Mouse (Mus musculus): ENCODE measurements around the gene Ndrg2.

Ndrg2 gene

GRCm38 (mm10) chr14:51913062-51913959, 647 bp downstream of the Ndrg2 start:
- peak; percentile 83 for DNase-seq (ENCODE audit: low spot score)

- DNase-seq (ENCODE audit: low spot score): no peak
Measured at GRCm38 (mm10) chr14:51912391-51913061, 1.4 kb downstream of the Ndrg2 start.

- no peak for DNase-seq (ENCODE audit: low spot score)
Measured at GRCm38 (mm10) chr14:51911301-51911700, 2.7 kb downstream of the Ndrg2 start.

- no peak for DNase-seq (ENCODE audit: low spot score)
Measured at GRCm38 (mm10) chr14:51906102-51906501, 7.9 kb downstream of the Ndrg2 start.

GRCm38 (mm10) chr14:51904706-51905105, 9.3 kb downstream of the Ndrg2 start:
- DNase-seq (ENCODE audit: low spot score): no peak

- no peak for DNase-seq (ENCODE audit: low spot score)
Measured at GRCm38 (mm10) chr14:51903782-51904181, 10.2 kb downstream of the Ndrg2 start.

GRCm38 (mm10) chr14:51902806-51903710, 10.9 kb downstream of the Ndrg2 start:
- DNase-seq (ENCODE audit: low spot score): peak; percentile 95

GRCm38 (mm10) chr14:51899351-51899750, 14.6 kb downstream of the Ndrg2 start:
- DNase-seq (ENCODE audit: low spot score): no peak

- DNase-seq (ENCODE audit: low spot score): no peak
Measured at GRCm38 (mm10) chr14:51896539-51897170, 17.3 kb downstream of the Ndrg2 start.

GRCm38 (mm10) chr14:51896019-51896418, 17.9 kb downstream of the Ndrg2 start:
- no peak for DNase-seq (ENCODE audit: low spot score)

GRCm38 (mm10) chr14:51895071-51895470, 18.9 kb downstream of the Ndrg2 start:
- no peak for DNase-seq (ENCODE audit: low spot score)

- no peak for DNase-seq (ENCODE audit: low spot score)
Measured at GRCm38 (mm10) chr14:51893809-51894208, 20.1 kb downstream of the Ndrg2 start.

- no peak for DNase-seq (ENCODE audit: low spot score)
Measured at GRCm38 (mm10) chr14:51893094-51893794, 20.7 kb downstream of the Ndrg2 start.

GRCm38 (mm10) chr14:51892191-51892939, 21.6 kb downstream of the Ndrg2 start, which contains the start of gene Slc39a2:
TSS of gene Slc39a2 (plus strand) at chr14:51892889.
- no peak for DNase-seq (ENCODE audit: low spot score)

GRCm38 (mm10) chr14:51889833-51890232, 24.1 kb downstream of the Ndrg2 start:
- no peak for DNase-seq (ENCODE audit: low spot score)

- DNase-seq (ENCODE audit: low spot score): no peak
Measured at GRCm38 (mm10) chr14:51886051-51886450, 27.9 kb downstream of the Ndrg2 start.

GRCm38 (mm10) chr14:51884598-51885331, 29.2 kb downstream of the Ndrg2 start, which contains the start of gene Mettl17:
TSS of gene Mettl17 (plus strand) at chr14:51884842.
- DNase-seq (ENCODE audit: low spot score): peak; percentile 98

- DNase-seq (ENCODE audit: low spot score): no peak
Measured at GRCm38 (mm10) chr14:51884031-51884544, 29.9 kb downstream of the Ndrg2 start.

GRCm38 (mm10) chr14:51883527-51884030, 30.4 kb downstream of the Ndrg2 start:
- DNase-seq (ENCODE audit: low spot score): peak; percentile 85
